Mouse (Mus musculus) CH12.LX (cell line): ENCODE results near the gene Slc25a14. TPM values are rescaled to one million over a fixed set of nuclear protein-coding genes. Genes with fewer than 3 reads are reported as not detected.
A peak's percentile ranks its signal among the peaks of the same experiment; 100 is the strongest.

ENCODE experiments used
- DNase-seq: peaks from one replicate; pipeline ENCODE4 v3.0.0-alpha.2; 2013; ENCODE audit errors: extremely low read depth
- H3K27ac ChIP-seq: 2 replicates; pipeline ENCODE4 v1.5.1; 2012; ENCODE audit warnings: low read depth, mild to moderate bottlenecking, control low read depth, moderate library complexity; ENCODE audit not compliant: insufficient read depth
- H3K27me3 ChIP-seq: replicated peaks from 2 replicates; pipeline ENCODE3; 2012; ENCODE audit warnings: inconsistent platforms
- H3K36me3 ChIP-seq, 2 experiments: replicated peaks in 1 of 2; 2 replicates each; pipeline versions ENCODE3 to v1.6.1; 2012; ENCODE audit warnings: inconsistent platforms in 1 of 2, low read length in 1 of 2, mild to moderate bottlenecking in 1 of 2, mixed read lengths in 1 of 2, moderate library complexity in 1 of 2; ENCODE audit not compliant: control insufficient read depth in 1 of 2, insufficient read depth in 1 of 2
- H3K4me1 ChIP-seq, 2 experiments: 2 replicates each; pipeline ENCODE4 v1.6.1; 2012; ENCODE audit warnings: inconsistent platforms in 1 of 2, moderate library complexity in 1 of 2; ENCODE audit not compliant: insufficient read depth in 2 of 2, control insufficient read depth in 1 of 2
- H3K4me2 ChIP-seq: 2 replicates; pipeline ENCODE4 v1.6.1; 2012; ENCODE audit warnings: low read depth, mild to moderate bottlenecking, control low read depth; ENCODE audit not compliant: poor library complexity, insufficient read depth, severe bottlenecking
- H3K4me3 ChIP-seq, 3 experiments: fragments of 150-350 bp in 1 of 3; sonication (generic) in 1 of 3; replicated peaks in 1 of 3; 2 replicates each; pipeline versions ENCODE3 to v1.5.1; 2011 to 2012; ENCODE audit warnings: low read depth in 2 of 3, low read length in 2 of 3, mild to moderate bottlenecking in 2 of 3, moderate library complexity in 2 of 3, control low read depth in 1 of 3, improper control_type of control experiment in 1 of 3, inconsistent platforms in 1 of 3, mixed read lengths in 1 of 3; ENCODE audit not compliant: poor library complexity in 1 of 3
- H3K79me2 ChIP-seq: replicated peaks from 2 replicates; pipeline ENCODE4 v1.6.1; 2012; ENCODE audit warnings: mild to moderate bottlenecking, moderate library complexity; ENCODE audit not compliant: control insufficient read depth, poor library complexity, insufficient read depth, severe bottlenecking; ENCODE audit errors: extremely low read depth
- H3K9ac ChIP-seq: 2 replicates; pipeline ENCODE4 v1.6.1; 2012; ENCODE audit warnings: low read depth, mild to moderate bottlenecking, control low read depth, moderate library complexity; ENCODE audit not compliant: insufficient read depth
- H3K9me3 ChIP-seq: replicated peaks from 2 replicates; pipeline ENCODE3; 2012; ENCODE audit warnings: low read length, inconsistent platforms, mixed read lengths
- BHLHE40 ChIP-seq: IDR thresholded peaks from 2 replicates; pipeline ENCODE4 v1.6.1; 2011; ENCODE audit warnings: mild to moderate bottlenecking, low read depth, low read length, improper control_type of control experiment
- CHD1 ChIP-seq: IDR thresholded peaks from 2 replicates; pipeline ENCODE4 v1.6.1; 2012; ENCODE audit warnings: low read depth, low read length, improper control_type of control experiment, inconsistent platforms
- CTCF ChIP-seq, 2 experiments: IDR thresholded peaks in 1 of 2; conservative IDR thresholded peaks in 1 of 2; 2 replicates each; pipeline ENCODE4 v1.5.1; 2011 to 2012; ENCODE audit warnings: low read depth in 2 of 2, low read length in 2 of 2, improper control_type of control experiment in 1 of 2, inconsistent platforms in 1 of 2, mild to moderate bottlenecking in 1 of 2, moderate library complexity in 1 of 2
- EP300 ChIP-seq: IDR thresholded peaks from 2 replicates; pipeline ENCODE4 v1.6.1; 2011; ENCODE audit warnings: low read length, improper control_type of control experiment
- HCFC1 ChIP-seq: IDR thresholded peaks from 2 replicates; pipeline ENCODE4 v1.6.1; 2012; ENCODE audit warnings: low read depth, mild to moderate bottlenecking, inconsistent platforms, low read length, improper control_type of control experiment
- JUND ChIP-seq: conservative IDR thresholded peaks from 2 replicates; pipeline ENCODE4 v1.6.1; 2011; ENCODE audit warnings: low read depth, low read length, improper control_type of control experiment
- MAFK ChIP-seq: IDR thresholded peaks from 2 replicates; pipeline ENCODE4 v1.6.1; 2011; ENCODE audit warnings: low read length, improper control_type of control experiment; ENCODE audit not compliant: insufficient replicate concordance
- MAX ChIP-seq: IDR thresholded peaks from 2 replicates; pipeline ENCODE4 v1.6.1; 2011; ENCODE audit warnings: low read length, improper control_type of control experiment
- NELFE ChIP-seq: IDR thresholded peaks from 2 replicates; pipeline ENCODE4 v1.6.1; 2011; ENCODE audit warnings: low read depth, low read length, improper control_type of control experiment
- NRF1 ChIP-seq: IDR thresholded peaks from 2 replicates; pipeline ENCODE4 v1.6.1; 2014; ENCODE audit warnings: low read depth, mild to moderate bottlenecking, inconsistent platforms, low read length, improper control_type of control experiment, moderate library complexity
- POLR2AphosphoS2 ChIP-seq: IDR thresholded peaks from 2 replicates; pipeline ENCODE4 v1.6.1; 2011; ENCODE audit warnings: low read depth, low read length, improper control_type of control experiment
- SIN3A ChIP-seq: IDR thresholded peaks from 2 replicates; pipeline ENCODE4 v1.6.1; 2012; ENCODE audit warnings: low read length, improper control_type of control experiment, inconsistent platforms
- TBP ChIP-seq: conservative IDR thresholded peaks from 2 replicates; pipeline ENCODE4 v1.6.1; 2011; ENCODE audit warnings: low read depth, low read length, improper control_type of control experiment
- UBTF ChIP-seq: IDR thresholded peaks from 2 replicates; pipeline ENCODE4 v1.6.1; 2012; ENCODE audit warnings: low read depth, mild to moderate bottlenecking, inconsistent platforms, low read length, improper control_type of control experiment, moderate library complexity
- ZC3H11A ChIP-seq: IDR thresholded peaks from 2 replicates; pipeline ENCODE4 v1.6.1; 2012; ENCODE audit warnings: low read depth, mild to moderate bottlenecking, inconsistent platforms, low read length, improper control_type of control experiment
- ZNF384 ChIP-seq: IDR thresholded peaks from 2 replicates; pipeline ENCODE4 v1.6.1; 2012; ENCODE audit warnings: low read depth, low read length, improper control_type of control experiment, inconsistent platforms
- dilution Hi-C: fragments of 300-500 bp; cut with MboI; formaldehyde crosslinking; loops from 2 replicates; pipeline ENCODE4 v1.14.3; 2020; ENCODE audit warnings: low sequenced_read_pairs; ENCODE audit not compliant: extremely low pct_unique_long_range_greater_than_20kb, extremely low pct_ligation_motif_present
- in situ Hi-C: fragments of 300-500 bp; cut with MboI; formaldehyde crosslinking; loops from 3 replicates; pipeline ENCODE4 v1.14.3; 2019; ENCODE audit warnings: low sequenced_read_pairs, low pct_ligation_motif_present, low pct_unique_long_range_greater_than_20kb, mixed read lengths
- polyA plus RNA-seq: library from polyadenylated mRNA; unstranded; fragments of >175 nt; gene quantifications from 2 replicates; pipeline ENCODE4 v1.2.1, GENCODE M21; 2012; ENCODE audit warnings: low read depth; ENCODE audit not compliant: insufficient read length
- total RNA-seq, 2 experiments: library from RNA; depleted of rRNA; stranded (reverse); fragments of 300-350 nt in 1 of 2; fragments of >200 nt in 1 of 2; gene quantifications; 2 replicates each; pipeline ENCODE4 v1.2.3; 2012 to 2014

Gene Slc25a14
- total and polyA plus RNA-seq, 3 experiments, result 9.7 to 13.7 (median 10.1) TPM

- dilution Hi-C loops, result no loop called here
- no peaks in the 10 kb centered on the region for H3K4me1 ChIP-seq
These were observed 199 bp upstream of the Slc25a14 start for GRCm38 (mm10) chrX:48623049-48623378.

GRCm38 (mm10) chrX:48624054-48624420, 824 bp downstream of the Slc25a14 start:
- peak overlapping the region; percentile 80 for H3K9ac ChIP-seq
- peak overlapping the region; percentile 64 to 86 (median 75) for H3K4me3 ChIP-seq
- peak overlapping the region; percentile 50; the same call in 1 of the 2 replicates for H3K4me2 ChIP-seq
- H3K9me3 ChIP-seq, result no peaks in the 10 kb centered on the region
- in situ Hi-C loops, result no loop called here
- DNase-seq, result no peak
- H3K4me1 ChIP-seq, result no peaks in the 10 kb centered on the region
- H3K27ac ChIP-seq, result no peak overlapping the region
- no peaks in the 10 kb centered on the region for H3K27me3 ChIP-seq
- H3K36me3 ChIP-seq, result no peaks in the 10 kb centered on the region
- dilution Hi-C loops, result no loop called here
- no peaks in the 10 kb centered on the region for H3K79me2 ChIP-seq
- no peak for TF ChIP-seq MAFK
- TF ChIP-seq POLR2AphosphoS2, result no peak
- no peak for TF ChIP-seq TBP
- TF ChIP-seq NRF1, result no peak
- no peak; the same call in 1 of the 2 replicates for TF ChIP-seq SIN3A
- TF ChIP-seq HCFC1, result no peak
- TF ChIP-seq CHD1, result no peak
- TF ChIP-seq ZC3H11A, result no peak
- no peak for TF ChIP-seq JUND
- TF ChIP-seq ZNF384, result no peak
- TF ChIP-seq UBTF, result no peak
- no peak for TF ChIP-seq NELFE
- TF ChIP-seq, all 38 proteins: peak for 0

More at GRCm38 (mm10) chrX:48623049-48623378, 199 bp upstream of the Slc25a14 start:
- DNase-seq, result no peak
- Histone ChIP-seq H3K9ac (peak overlapping the region; percentile 39; the same call in 1 of the 2 replicates), H3K9me3 (no peaks in the 10 kb centered on the region), H3K27ac (no peak overlapping the region), H3K4me3 (peak overlapping the region; percentile 64 to 86 (median 75)), H3K36me3 (no peaks in the 10 kb centered on the region), H3K4me2 (peak overlapping the region; percentile 78), H3K79me2 (no peaks in the 10 kb centered on the region), H3K27me3 (no peaks in the 10 kb centered on the region)
- in situ Hi-C loops, result no loop called here
- TF ChIP-seq BHLHE40 (no peak), MAX (peak; percentile 52; the same call in 1 of the 2 replicates)

- Histone ChIP-seq H3K79me2 (no peaks in the 10 kb centered on the region), H3K4me3 (no peak overlapping the region), H3K27ac (no peak overlapping the region), H3K4me1 (no peaks in the 10 kb centered on the region), H3K9me3 (no peaks in the 10 kb centered on the region), H3K27me3 (no peaks in the 10 kb centered on the region), H3K9ac (no peak overlapping the region), H3K36me3 (peaks cover 0 to 4% of the 10 kb centered on the region in 2 experiments), H3K4me2 (no peak overlapping the region)
- TF ChIP-seq EP300 (no peak), CTCF (conservative IDR thresholded peaks at IDR 0.05 in 1 of 2, IDR thresholded peaks at IDR 0.05 in 1 of 2; ENCODE audit: low read depth in 2 of 2, low read length in 2 of 2) (peak in 1 of 2 experiments; percentile 45; a peak in 2 of 4 replicates)
- dilution Hi-C loops, result no loop called here
- DNase-seq, result peak; percentile 7
- in situ Hi-C loops, result no loop called here
These were observed 13.8 kb downstream of the Slc25a14 start for GRCm38 (mm10) chrX:48637032-48637431.
